Mouse (Mus musculus) forebrain, embryonic 15.5 days (tissue): ENCODE results near the gene Mas1. TPM values are rescaled to one million over a fixed set of nuclear protein-coding genes. Genes with fewer than 3 reads are reported as not detected.

Source experiments
- ATAC-seq: fragments of 200-750 bp; cut with Nextera tagmentation; replicated peaks from 2 replicates; pipeline ENCODE4 v1.8.0; 2017; ENCODE audit warnings: mild to moderate bottlenecking, moderate TSS enrichment, moderate library complexity
- H3K27ac ChIP-seq: fragments of 300-500 bp; sonication (generic); replicated peaks from 2 replicates; pipeline ENCODE4 v1.5.1; 2015; ENCODE audit warnings: mild to moderate bottlenecking, inconsistent platforms
- H3K27me3 ChIP-seq: fragments of 300-500 bp; sonication (generic); 2 replicates; pipeline ENCODE4 v1.6.1; 2015; ENCODE audit warnings: inconsistent platforms
- H3K36me3 ChIP-seq: fragments of 300-500 bp; sonication (generic); 2 replicates; pipeline ENCODE4 v1.6.1; 2015; ENCODE audit warnings: mild to moderate bottlenecking, inconsistent platforms
- H3K4me1 ChIP-seq: fragments of 300-500 bp; sonication (generic); 2 replicates; pipeline ENCODE4 v1.6.1; 2015; ENCODE audit warnings: inconsistent platforms
- H3K4me2 ChIP-seq: fragments of 300-500 bp; sonication (generic); replicated peaks from 2 replicates; pipeline ENCODE4 v1.6.1; 2015; ENCODE audit warnings: mild to moderate bottlenecking, inconsistent platforms
- H3K4me3 ChIP-seq: fragments of 300-500 bp; sonication (generic); 2 replicates; pipeline ENCODE4 v1.5.1; 2015; ENCODE audit warnings: mild to moderate bottlenecking, inconsistent platforms
- H3K9ac ChIP-seq: fragments of 300-500 bp; sonication (generic); replicated peaks from 2 replicates; pipeline ENCODE4 v1.6.1; 2015; ENCODE audit warnings: mild to moderate bottlenecking, inconsistent platforms
- H3K9me3 ChIP-seq: fragments of 300-500 bp; sonication (generic); 2 replicates; pipeline ENCODE4 v1.6.1; 2016; ENCODE audit warnings: inconsistent platforms
- WGBS: fragments of 180-500 bp; shearing (Covaris S2); methylation state at CpG from one replicate; pipeline ENCODE4 v1.1.7; 2015; ENCODE audit warnings: mixed read lengths; 5-methylcytosine and 5-hydroxymethylcytosine counted together
- polyA plus RNA-seq: library from polyadenylated mRNA; unstranded; fragments of >200 nt; fragmentation: Nextera tagmentation; extraction: Ambion mirVana; gene quantifications from 2 replicates; pipeline ENCODE4 v1.2.1, GENCODE M21; 2015

Gene Mas1
- polyA plus RNA-seq, 1 experiment from 2014 or later: 0.28 TPM

DNA sequence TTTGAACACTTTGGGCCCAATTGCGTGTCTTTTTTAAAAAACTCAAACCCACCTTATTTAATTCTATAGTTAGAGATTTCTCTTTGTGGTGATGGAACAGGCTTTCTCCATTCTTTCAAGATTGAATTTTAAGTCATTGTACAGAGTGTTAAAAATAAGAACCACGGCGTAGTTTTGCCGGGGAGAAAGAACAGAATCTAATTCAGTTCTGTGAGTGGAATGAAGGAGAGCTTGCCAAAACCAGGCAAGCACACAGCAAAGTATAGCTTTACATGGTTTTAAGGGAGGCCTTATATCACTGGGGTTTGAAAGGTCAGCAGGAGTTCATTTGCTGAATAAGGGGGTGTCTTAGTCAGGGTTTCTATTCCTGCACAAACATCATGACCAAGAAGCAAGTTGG is 23.4 kb downstream of the Mas1 start:
- H3K4me1 ChIP-seq: 0 out of 2 replicates have a peak, but pooled peaks cover 5% of the 10 kb centered on the region
- ATAC-seq: no peak
- no peak overlapping the region for H3K4me3 ChIP-seq
- H3K27ac ChIP-seq: no peak overlapping the region
- H3K36me3 ChIP-seq: no peaks in the 10 kb centered on the region
- no peak overlapping the region for H3K4me2 ChIP-seq
- WGBS: 83% methylated on average over 4 of the region's 4 CpGs
- H3K27me3 ChIP-seq: no peaks in the 10 kb centered on the region
- H3K9me3 ChIP-seq: no peaks in the 10 kb centered on the region
- no peak overlapping the region for H3K9ac ChIP-seq

DNA sequence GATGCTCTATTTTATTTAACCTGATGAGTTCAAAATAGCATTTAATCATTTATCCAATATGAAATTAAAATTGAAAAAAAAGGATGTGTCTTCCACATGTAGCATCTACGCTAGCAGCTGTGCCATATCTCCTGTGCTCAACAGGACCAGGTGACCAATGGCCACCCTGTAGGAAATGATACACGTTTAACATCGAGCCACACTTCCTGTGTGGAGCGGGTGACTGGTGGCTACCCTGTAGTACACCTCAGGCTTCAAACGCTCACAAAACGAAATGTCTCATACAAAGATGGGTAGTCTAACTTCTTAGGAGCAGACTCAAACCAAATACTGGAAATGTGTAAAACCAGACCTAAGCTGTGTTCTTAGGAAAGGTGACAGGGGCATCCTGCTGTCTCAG is 24.1 kb downstream of the Mas1 start:
- Histone ChIP-seq H3K4me3 (no peak overlapping the region), H3K9me3 (no peaks in the 10 kb centered on the region), H3K9ac (no peak overlapping the region), H3K4me2 (no peak overlapping the region), H3K36me3 (no peaks in the 10 kb centered on the region), H3K27ac (no peak overlapping the region), H3K4me1 (0 out of 2 replicates have a peak, but pooled peaks cover 5% of the 10 kb centered on the region), H3K27me3 (no peaks in the 10 kb centered on the region)
- WGBS: 91% methylated on average over 6 of the region's 6 CpGs
- ATAC-seq: no peak

DNA sequence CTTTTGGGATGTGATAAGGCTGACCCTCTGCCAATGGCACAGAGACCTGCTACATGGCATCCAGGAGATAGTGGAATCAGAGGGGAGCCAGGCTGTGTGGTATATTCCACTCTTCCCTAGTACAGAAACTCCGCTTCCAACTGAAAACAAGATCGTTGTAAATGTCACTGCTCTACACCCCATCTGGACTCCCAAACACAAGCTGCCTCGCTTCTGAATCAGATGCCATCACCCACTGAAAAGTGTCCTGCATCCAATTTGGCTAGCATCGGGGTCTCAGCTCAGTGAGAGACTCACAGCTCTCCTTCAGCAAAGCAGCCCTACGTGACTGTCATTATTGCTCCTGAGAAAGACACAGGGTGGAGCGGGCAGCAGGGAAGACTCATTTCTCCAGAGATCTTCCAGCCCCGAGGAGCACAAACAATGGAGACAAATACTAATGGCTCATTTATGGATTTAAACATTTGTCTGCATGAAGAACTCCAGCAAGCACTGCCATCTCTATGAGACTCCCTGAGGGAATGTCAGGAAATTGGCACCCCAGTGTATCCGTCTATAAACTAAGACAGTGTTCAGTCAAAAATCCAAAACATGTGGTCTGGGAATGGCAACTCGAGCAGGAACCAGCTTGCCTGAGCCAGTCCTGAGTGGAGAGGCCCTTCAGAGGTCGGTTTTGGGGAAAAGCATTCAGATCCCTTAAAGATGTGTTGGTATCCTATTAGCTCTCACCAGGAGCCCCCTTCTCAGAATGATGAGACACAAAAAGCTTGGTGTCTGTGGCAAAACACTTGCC is 28.3 kb downstream of the Mas1 start:
- Histone ChIP-seq H3K4me3 (no peak overlapping the region), H3K9ac (no peak overlapping the region), H3K27me3 (no peaks in the 10 kb centered on the region), H3K9me3 (no peaks in the 10 kb centered on the region), H3K4me2 (no peak overlapping the region), H3K27ac (peak overlapping the region; percentile 46; the same call in 1 of the 2 replicates), H3K36me3 (no peaks in the 10 kb centered on the region), H3K4me1 (0 out of 2 replicates have a peak, but pooled peaks cover 5% of the 10 kb centered on the region)
- ATAC-seq: peak; percentile 64; the same call in 1 of the 2 replicates
- WGBS: 66% methylated on average over 10 of the region's 10 CpGs

DNA sequence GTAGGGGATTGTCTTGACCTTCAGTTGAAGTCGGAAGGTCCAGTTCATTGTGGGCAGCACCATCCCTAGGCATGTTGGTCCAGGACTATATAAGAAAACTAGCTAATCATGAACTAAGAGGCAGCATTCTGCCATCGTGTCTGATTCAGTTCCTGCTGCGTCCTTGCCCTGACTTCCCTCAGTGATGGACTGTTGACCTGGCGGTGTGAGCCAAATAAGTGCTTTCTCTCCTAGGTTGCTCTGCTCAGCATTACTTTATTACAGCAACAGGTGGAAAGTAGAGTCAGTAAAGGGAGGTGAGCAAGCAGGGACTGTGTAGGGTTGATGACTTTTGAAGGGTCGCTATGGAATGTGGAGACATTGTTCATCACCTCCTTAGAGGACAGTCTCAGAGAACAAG is 32.2 kb downstream of the Mas1 start:
- Histone ChIP-seq H3K4me3 (no peak overlapping the region), H3K4me1 (0 out of 2 replicates have a peak, but pooled peaks cover 5% of the 10 kb centered on the region), H3K36me3 (no peaks in the 10 kb centered on the region), H3K9ac (no peak overlapping the region), H3K4me2 (no peak overlapping the region), H3K27me3 (no peaks in the 10 kb centered on the region), H3K27ac (no peak overlapping the region), H3K9me3 (no peaks in the 10 kb centered on the region)
- ATAC-seq: no peak
- 96% methylated on average over 5 of the region's 5 CpGs for WGBS

DNA sequence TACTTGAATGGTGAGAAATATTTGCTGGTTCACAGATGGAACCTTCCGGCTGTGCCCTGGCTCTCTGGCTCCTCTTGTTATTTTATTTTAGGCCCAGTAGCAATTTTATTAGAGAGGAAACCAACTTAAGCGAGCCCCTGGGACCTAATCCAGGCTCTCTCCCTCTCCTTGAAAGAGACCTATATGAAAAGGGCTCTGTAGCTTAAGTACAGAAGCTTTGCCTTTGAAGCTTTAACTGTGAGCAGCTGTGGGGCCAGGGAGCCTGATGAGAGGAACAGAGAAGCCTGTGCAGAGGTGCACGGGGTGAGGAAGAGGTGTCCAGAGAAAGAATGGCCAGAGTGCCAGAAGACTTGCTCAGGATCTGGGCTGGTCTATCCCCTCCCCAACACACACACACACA is 33.1 kb downstream of the Mas1 start:
- WGBS: 61% methylated on average over 3 of the region's 3 CpGs

DNA sequence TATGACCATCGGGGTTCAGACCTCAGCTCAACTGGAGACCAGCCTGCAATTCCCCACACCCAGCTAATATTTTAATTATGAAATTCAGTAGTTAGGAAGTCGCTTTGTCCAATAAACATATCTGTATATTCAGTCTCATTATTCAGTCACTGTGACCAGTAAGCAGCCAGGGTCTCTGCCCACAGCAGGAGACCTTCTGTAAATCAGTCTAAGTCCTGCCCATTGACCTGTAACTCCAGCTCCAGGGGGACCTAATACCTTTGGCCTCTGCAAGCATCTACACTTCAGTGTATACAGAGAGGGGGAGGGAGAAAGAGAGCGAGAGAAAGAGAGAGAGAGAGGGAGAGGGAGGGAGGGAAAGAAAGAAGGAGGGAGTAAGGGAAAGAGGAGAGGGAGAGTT is 33.6 kb downstream of the Mas1 start:
- Histone ChIP-seq H3K36me3 (no peaks in the 10 kb centered on the region), H3K4me2 (no peak overlapping the region), H3K9ac (no peak overlapping the region), H3K9me3 (no peaks in the 10 kb centered on the region), H3K4me1 (no peaks in the 10 kb centered on the region), H3K4me3 (no peak overlapping the region), H3K27ac (no peak overlapping the region), H3K27me3 (no peaks in the 10 kb centered on the region)
- 77% methylated on average over 3 of the region's 3 CpGs for WGBS
- ATAC-seq: no peak

More for the DNA sequence above, 33.1 kb downstream of the Mas1 start:
- Histone ChIP-seq H3K4me3 (no peak overlapping the region), H3K27ac (no peak overlapping the region), H3K4me1 (0 out of 2 replicates have a peak, but pooled peaks cover 2% of the 10 kb centered on the region), H3K27me3 (no peaks in the 10 kb centered on the region), H3K9ac (no peak overlapping the region), H3K9me3 (no peaks in the 10 kb centered on the region), H3K36me3 (no peaks in the 10 kb centered on the region), H3K4me2 (no peak overlapping the region)
- no peak for ATAC-seq

DNA sequence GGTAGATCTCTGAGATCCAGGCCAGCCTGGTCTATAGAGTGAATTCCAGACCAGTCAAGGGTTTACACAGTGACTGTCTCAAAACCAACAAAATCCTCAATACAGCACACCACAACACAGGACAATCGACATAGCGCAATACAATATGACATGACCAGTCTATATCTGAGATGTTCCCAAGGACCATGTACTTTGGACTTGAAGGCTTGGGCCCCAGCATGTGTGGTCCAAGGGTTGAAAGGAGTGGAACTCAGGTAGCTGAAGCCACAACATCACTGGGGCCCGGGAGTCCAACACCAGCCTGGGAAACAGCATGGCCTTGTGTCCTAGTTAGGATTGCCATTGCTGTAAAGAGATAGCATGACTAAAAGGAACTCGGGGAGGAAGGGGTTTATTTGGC is 35.3 kb downstream of the Mas1 start:
- H3K4me2 ChIP-seq: no peak overlapping the region
- H3K36me3 ChIP-seq: no peaks in the 10 kb centered on the region
- H3K27ac ChIP-seq: no peak overlapping the region
- ATAC-seq: no peak
- no peaks in the 10 kb centered on the region for H3K9me3 ChIP-seq
- H3K27me3 ChIP-seq: no peaks in the 10 kb centered on the region
- WGBS: 93% methylated on average over 4 of the region's 4 CpGs
- no peak overlapping the region for H3K4me3 ChIP-seq
- no peaks in the 10 kb centered on the region for H3K4me1 ChIP-seq
- H3K9ac ChIP-seq: no peak overlapping the region

DNA sequence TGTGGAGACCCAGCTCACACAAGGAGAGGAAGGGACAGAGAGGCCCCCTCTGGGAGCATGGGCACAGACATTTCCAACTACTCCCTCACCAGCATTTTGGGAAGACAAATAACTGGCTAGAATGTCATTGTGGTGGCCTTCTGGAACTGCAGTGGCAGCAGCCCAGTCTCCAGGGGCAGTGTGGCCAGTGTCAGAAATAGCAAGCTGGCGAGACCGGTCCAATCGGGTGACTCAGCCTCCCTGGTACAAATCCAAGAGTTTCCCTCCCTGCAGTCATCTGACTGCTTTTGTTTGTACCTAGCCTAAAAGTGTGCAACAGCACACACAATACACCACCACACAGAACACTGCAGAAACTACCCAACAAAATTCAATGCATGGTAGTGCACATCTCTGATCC is 35.7 kb downstream of the Mas1 start:
- Histone ChIP-seq H3K4me3 (no peak overlapping the region), H3K27me3 (no peaks in the 10 kb centered on the region), H3K36me3 (no peaks in the 10 kb centered on the region), H3K9me3 (no peaks in the 10 kb centered on the region), H3K4me1 (no peaks in the 10 kb centered on the region), H3K27ac (no peak overlapping the region), H3K4me2 (no peak overlapping the region), H3K9ac (no peak overlapping the region)
- WGBS: 88% methylated on average over 3 of the region's 3 CpGs
- no peak for ATAC-seq

DNA sequence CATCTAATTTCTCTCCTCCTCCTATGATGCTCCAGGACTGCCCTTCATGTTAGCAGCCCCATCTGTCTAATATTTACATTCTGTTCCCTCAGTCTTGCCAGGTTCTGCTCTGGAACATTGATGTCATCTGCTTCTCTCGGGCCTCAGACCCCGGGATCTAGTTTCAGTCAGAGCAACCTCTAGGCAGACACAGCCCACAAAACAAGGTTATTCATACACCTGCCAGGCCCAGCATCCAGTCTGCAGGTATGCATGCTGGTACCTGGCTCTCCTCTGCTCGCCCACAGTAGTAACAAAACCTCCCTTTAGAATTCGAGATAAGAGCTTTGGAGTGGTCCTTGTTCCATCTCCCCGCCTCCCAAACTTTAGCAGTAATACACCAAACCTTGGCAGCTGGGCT is 37.6 kb downstream of the Mas1 start:
- Histone ChIP-seq H3K4me1 (no peaks in the 10 kb centered on the region), H3K4me2 (no peak overlapping the region), H3K9ac (no peak overlapping the region), H3K27ac (no peak overlapping the region), H3K9me3 (no peaks in the 10 kb centered on the region), H3K27me3 (no peaks in the 10 kb centered on the region), H3K36me3 (no peaks in the 10 kb centered on the region), H3K4me3 (no peak overlapping the region)
- WGBS: 81% methylated on average over 5 of the region's 5 CpGs
- no peak for ATAC-seq

DNA sequence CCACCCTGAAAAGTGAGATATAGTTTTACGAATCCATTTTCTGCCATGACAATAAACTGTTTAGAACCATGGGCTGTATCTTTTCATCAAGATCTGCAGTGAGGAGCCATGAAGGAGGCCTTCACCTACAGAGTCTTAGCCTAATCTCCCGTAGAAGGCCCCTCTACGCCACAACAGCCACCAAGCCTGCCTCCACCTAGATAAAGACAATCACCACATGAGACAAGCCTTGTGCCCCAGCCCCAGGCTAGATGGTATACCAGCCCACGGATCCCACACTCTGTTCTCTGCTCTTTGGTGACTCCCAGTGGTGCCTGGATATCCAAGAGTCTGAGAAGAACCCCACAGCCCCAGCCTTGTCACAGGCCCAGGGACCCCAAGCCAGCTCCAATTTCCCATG is 52.1 kb downstream of the Mas1 start:
- H3K9me3 ChIP-seq: no peaks in the 10 kb centered on the region
- no peak overlapping the region for H3K9ac ChIP-seq
- H3K4me1 ChIP-seq: no peaks in the 10 kb centered on the region
- no peak overlapping the region for H3K4me3 ChIP-seq
- no peak for ATAC-seq
- H3K27ac ChIP-seq: no peak overlapping the region
- no peaks in the 10 kb centered on the region for H3K27me3 ChIP-seq
- H3K4me2 ChIP-seq: no peak overlapping the region
- WGBS: 90% methylated on average over 4 of the region's 4 CpGs
- no peaks in the 10 kb centered on the region for H3K36me3 ChIP-seq

DNA sequence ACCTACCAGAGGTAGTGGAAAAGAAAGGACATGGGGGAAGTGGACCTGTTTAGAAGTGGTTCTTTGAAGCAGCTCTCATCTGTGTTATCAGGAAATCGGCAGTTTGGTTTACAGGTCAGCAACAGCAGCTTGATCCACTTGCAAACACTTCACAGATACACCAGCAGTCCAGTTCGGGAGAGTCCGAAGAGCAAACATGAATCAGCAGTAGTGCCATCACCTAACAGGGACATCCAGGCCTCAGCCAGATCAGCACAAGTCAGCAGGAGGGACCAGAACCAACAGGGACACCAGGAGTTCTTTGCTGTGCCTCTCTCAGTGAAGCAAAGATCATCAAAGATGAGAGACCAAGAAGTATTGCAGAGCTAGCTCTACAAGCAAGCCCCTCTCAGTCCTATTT is 53.4 kb downstream of the Mas1 start:
- Histone ChIP-seq H3K4me2 (no peak overlapping the region), H3K27me3 (no peaks in the 10 kb centered on the region), H3K4me1 (no peaks in the 10 kb centered on the region), H3K9ac (no peak overlapping the region), H3K36me3 (no peaks in the 10 kb centered on the region), H3K4me3 (no peak overlapping the region), H3K9me3 (no peaks in the 10 kb centered on the region), H3K27ac (no peak overlapping the region)
- 93% methylated on average over 3 of the region's 3 CpGs for WGBS
- no peak for ATAC-seq

DNA sequence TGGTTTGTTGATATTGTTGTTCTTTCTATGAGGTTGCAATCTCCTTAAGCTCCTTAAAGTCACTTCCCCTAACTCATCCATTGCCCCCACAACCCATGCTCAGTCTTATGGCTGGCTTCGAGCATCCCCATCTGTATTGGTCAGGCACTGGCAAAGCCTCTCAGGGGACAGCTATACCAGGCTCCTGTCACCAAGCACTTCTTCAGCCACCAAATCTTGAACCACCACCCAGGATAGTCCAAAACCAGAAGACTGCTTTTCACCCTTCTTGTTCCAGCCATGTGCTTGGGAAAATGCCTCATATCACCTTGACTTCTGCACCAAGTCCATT is 57.0 kb downstream of the Mas1 start:
- 100% methylated on average over 1 of the region's 1 CpGs for WGBS
- Histone ChIP-seq H3K9ac (no peak overlapping the region), H3K4me3 (no peak overlapping the region), H3K9me3 (no peaks in the 10 kb centered on the region), H3K4me2 (no peak overlapping the region), H3K27ac (no peak overlapping the region), H3K4me1 (no peaks in the 10 kb centered on the region), H3K27me3 (no peaks in the 10 kb centered on the region), H3K36me3 (no peaks in the 10 kb centered on the region)
- peak; percentile 13; the same call in 1 of the 2 replicates for ATAC-seq
